Mouse (Mus musculus): ENCODE data around the gene Cnot10. TPM values are rescaled to one million over a fixed set of nuclear protein-coding genes. Genes with fewer than 3 reads are reported as not detected.

Gene Cnot10
- polyA plus RNA-seq, 1 experiment, result 9.6 TPM

DNA sequence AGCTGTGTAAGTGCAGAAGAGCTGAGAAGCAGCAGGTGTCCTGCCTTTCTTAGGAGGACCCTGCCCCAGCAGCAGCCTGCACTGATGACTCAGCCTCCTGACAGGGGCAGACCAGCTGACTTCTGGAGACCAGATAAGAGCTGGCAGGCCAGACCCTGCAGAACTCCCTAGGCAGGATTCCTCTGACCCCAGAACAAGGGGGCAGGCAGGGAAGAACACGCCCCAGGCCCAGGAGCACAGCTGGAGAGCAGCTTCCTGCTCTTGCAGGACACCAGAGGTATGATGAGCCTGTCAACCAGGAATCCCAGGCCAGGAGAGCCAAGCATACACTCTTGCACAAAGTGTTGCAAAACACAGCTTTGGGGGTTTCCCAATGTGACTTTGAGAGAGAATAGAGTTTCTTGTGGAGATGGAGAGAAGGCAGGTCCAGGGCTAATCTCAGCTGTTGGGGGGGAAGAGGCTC lies 98.7 kb downstream of the Cnot10 start:
- TF ChIP-seq FLI1 (IDR thresholded peaks at IDR 0.05; ENCODE audit: low read length), result no peak

DNA sequence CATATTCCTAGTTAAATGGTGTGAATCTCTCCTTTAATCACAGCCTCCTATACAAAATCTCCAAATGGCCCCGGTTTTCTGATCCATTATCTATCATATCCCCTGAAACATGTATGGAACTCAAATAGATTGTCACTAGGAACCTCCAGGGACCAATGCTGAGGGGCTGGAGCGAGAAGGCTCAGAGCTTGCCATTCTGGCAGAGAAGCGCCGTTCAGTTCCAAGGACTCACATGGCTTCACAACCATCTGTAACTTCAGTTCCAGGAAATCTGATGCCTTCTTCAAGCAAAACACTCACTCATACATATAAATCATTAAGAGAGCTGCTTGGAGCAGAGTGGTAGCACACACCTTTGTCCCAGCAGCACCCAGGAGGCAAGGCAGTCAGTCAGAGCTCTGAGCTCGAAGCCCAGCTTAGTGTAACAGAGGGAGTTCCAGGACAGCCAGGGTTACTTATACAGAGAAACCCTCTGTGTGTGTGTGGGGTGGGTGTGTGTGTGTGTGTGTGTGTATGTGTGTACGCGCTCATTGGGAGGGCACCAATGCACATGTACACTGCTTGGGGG lies 100.9 kb downstream of the Cnot10 start:
- H3K36me3 ChIP-seq (replicated peaks; ENCODE audit: low read length), result no peaks in the 10 kb centered on the region
- TF ChIP-seq GATA1 (IDR thresholded peaks at IDR 0.05; ENCODE audit: borderline replicate concordance, low read length) (no peak), FLI1 (IDR thresholded peaks at IDR 0.05; ENCODE audit: low read length) (no peak)

More for the DNA sequence above, 98.7 kb downstream of the Cnot10 start:
- peaks cover 38% of the 10 kb centered on the region for H3K4me1 ChIP-seq
- H3K36me3 ChIP-seq (replicated peaks; ENCODE audit: low read length), result no peaks in the 10 kb centered on the region
- no peaks in the 10 kb centered on the region for H3K9me3 ChIP-seq
- H3K4me3 ChIP-seq (replicated peaks), result no peak overlapping the region
- H3K27me3 ChIP-seq (replicated peaks), result peaks cover 48% of the 10 kb centered on the region

DNA sequence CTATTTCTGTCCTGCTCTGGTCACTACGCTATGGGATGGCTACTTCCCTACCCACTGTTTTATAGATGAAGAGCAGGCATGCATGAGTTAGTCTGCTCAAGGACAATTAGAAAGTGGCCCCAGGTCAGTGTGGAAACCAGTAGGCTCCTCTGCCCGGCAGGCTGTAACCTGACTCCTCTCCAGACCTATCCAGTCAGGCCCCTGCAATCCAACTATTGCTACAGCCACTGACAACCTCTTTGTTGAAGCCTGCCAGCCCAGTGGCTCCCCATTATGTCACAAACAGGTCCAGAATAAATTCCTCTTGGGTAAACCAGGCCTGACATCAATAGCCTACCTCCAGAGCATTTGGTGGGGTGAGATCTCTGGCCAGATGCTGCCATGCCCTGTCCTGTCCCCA lies 103.4 kb downstream of the Cnot10 start:
- Histone ChIP-seq H3K4me1 (peaks cover 14% of the 10 kb centered on the region), H3K27me3 (replicated peaks) (peaks cover 56% of the 10 kb centered on the region), H3K4me3 (replicated peaks) (no peak overlapping the region), H3K36me3 (replicated peaks; ENCODE audit: low read length) (no peaks in the 10 kb centered on the region), H3K9me3 (0 out of 2 replicates have a peak, but pooled peaks cover 2% of the 10 kb centered on the region)
- TF ChIP-seq FLI1 (IDR thresholded peaks at IDR 0.05; ENCODE audit: low read length) (no peak), GATA1 (IDR thresholded peaks at IDR 0.05; ENCODE audit: borderline replicate concordance, low read length) (no peak)

More for the DNA sequence above, 100.9 kb downstream of the Cnot10 start:
- H3K4me1 ChIP-seq, result peaks cover 16% of the 10 kb centered on the region
- peaks cover 58% of the 10 kb centered on the region for H3K27me3 ChIP-seq (replicated peaks)
- 0 out of 2 replicates have a peak, but pooled peaks cover 2% of the 10 kb centered on the region for H3K9me3 ChIP-seq
- H3K4me3 ChIP-seq (replicated peaks), result no peak overlapping the region

Other genes starting within 250 kb of the Cnot10 start
- 20.4 and 57.9 TPM in 2 replicates for gene Crtap, start 249.5 kb downstream of the Cnot10 start, polyA plus RNA-seq (2012; ENCODE audit: insufficient read depth, low replicate concordance)
- gene Glb1, start 239.1 kb downstream of the Cnot10 start, polyA plus RNA-seq (2012; ENCODE audit: insufficient read depth, low replicate concordance), result 12.5 and 16.4 TPM in 2 replicates
- 1.2 and 2.1 TPM in 2 replicates for gene Tmppe, start 239.1 kb downstream of the Cnot10 start, polyA plus RNA-seq (2012; ENCODE audit: insufficient read depth, low replicate concordance)
- not detected in 2 replicates for gene Ccr4, start 135.3 kb downstream of the Cnot10 start, polyA plus RNA-seq (2012; ENCODE audit: insufficient read depth, low replicate concordance)
- not detected in 2 replicates for gene C130032M10Rik, start 124.5 kb downstream of the Cnot10 start, polyA plus RNA-seq (2012; ENCODE audit: insufficient read depth, low replicate concordance)
- gene Trim71, start 75.8 kb downstream of the Cnot10 start, polyA plus RNA-seq (2012; ENCODE audit: insufficient read depth, low replicate concordance), result 0.28 TPM in 1 of 2 replicates, not detected in the other
- gene Dync1li1, start 48.6 kb upstream of the Cnot10 start, polyA plus RNA-seq (2012; ENCODE audit: insufficient read depth, low replicate concordance), result 12.7 and 15.1 TPM in 2 replicates
- gene Cmtm6, start 90.9 kb upstream of the Cnot10 start, polyA plus RNA-seq (2012; ENCODE audit: insufficient read depth, low replicate concordance), result 4.9 and 10.3 TPM in 2 replicates
- gene Cmtm7, start 141.7 kb upstream of the Cnot10 start, polyA plus RNA-seq (2012; ENCODE audit: insufficient read depth, low replicate concordance), result 103 and 110 TPM in 2 replicates
- 3.0 TPM in 1 of 2 replicates, not detected in the other for gene Cmtm8, start 204.0 kb upstream of the Cnot10 start, polyA plus RNA-seq (2012; ENCODE audit: insufficient read depth, low replicate concordance)

Data from megakaryocyte, embryonic 14.5 days (primary cell).